Mouse (Mus musculus): ENCODE results near the gene Draxin.

Draxin gene

GRCm38 (mm10) chr4:148116657-148117056 lies 13.8 kb downstream of the Draxin start:
- peak; percentile 43 for DNase-seq (ENCODE audit: low read depth, low spot score)

GRCm38 (mm10) chr4:148115467-148115866 lies 15.0 kb downstream of the Draxin start:
- DNase-seq (ENCODE audit: low read depth, low spot score) = peak; percentile 64

GRCm38 (mm10) chr4:148114758-148115391 lies 15.6 kb downstream of the Draxin start:
- DNase-seq (ENCODE audit: low read depth, low spot score) = peak; percentile 92

- DNase-seq (ENCODE audit: low read depth, low spot score) = no peak
These were observed 18.0 kb downstream of the Draxin start for GRCm38 (mm10) chr4:148112519-148112918.

GRCm38 (mm10) chr4:148109215-148109614 lies 21.3 kb downstream of the Draxin start:
- DNase-seq (ENCODE audit: low read depth, low spot score) = no peak

GRCm38 (mm10) chr4:148108565-148109100 lies 21.9 kb downstream of the Draxin start:
- DNase-seq (ENCODE audit: low read depth, low spot score) = no peak

- DNase-seq (ENCODE audit: low read depth, low spot score) = no peak
These were observed 22.7 kb downstream of the Draxin start for GRCm38 (mm10) chr4:148107621-148108291.

- DNase-seq (ENCODE audit: low read depth, low spot score) = no peak
These were observed 26.4 kb downstream of the Draxin start for GRCm38 (mm10) chr4:148104146-148104545.

- peak; percentile 65 for DNase-seq (ENCODE audit: low read depth, low spot score)
These were observed 28.5 kb downstream of the Draxin start for GRCm38 (mm10) chr4:148101801-148102527.

GRCm38 (mm10) chr4:148098666-148099065 lies 31.8 kb downstream of the Draxin start:
- no peak for DNase-seq (ENCODE audit: low read depth, low spot score)

- no peak for DNase-seq (ENCODE audit: low read depth, low spot score)
These were observed 32.6 kb downstream of the Draxin start for GRCm38 (mm10) chr4:148097936-148098335.

- DNase-seq (ENCODE audit: low read depth, low spot score) = no peak
These were observed 35.4 kb downstream of the Draxin start for GRCm38 (mm10) chr4:148095081-148095480.

GRCm38 (mm10) chr4:148094161-148094560 lies 36.3 kb downstream of the Draxin start:
- DNase-seq (ENCODE audit: low read depth, low spot score) = no peak

GRCm38 (mm10) chr4:148092551-148093271 lies 37.8 kb downstream of the Draxin start:
- no peak for DNase-seq (ENCODE audit: low read depth, low spot score)

- DNase-seq (ENCODE audit: low read depth, low spot score) = no peak
These were observed 39.3 kb downstream of the Draxin start for GRCm38 (mm10) chr4:148091181-148091580.

- DNase-seq (ENCODE audit: low read depth, low spot score) = no peak
These were observed 41.3 kb downstream of the Draxin start for GRCm38 (mm10) chr4:148089166-148089565.

GRCm38 (mm10) chr4:148087907-148088527 lies 42.5 kb downstream of the Draxin start, which contains the start of gene Agtrap:
Agtrap (minus strand) TSS chr4:148088031.
- peak; percentile 94 for DNase-seq (ENCODE audit: low read depth, low spot score)

- peak; percentile 15 for DNase-seq (ENCODE audit: low read depth, low spot score)
These were observed 43.2 kb downstream of the Draxin start for GRCm38 (mm10) chr4:148087091-148087906.

GRCm38 (mm10) chr4:148085907-148086305 lies 44.6 kb downstream of the Draxin start:
- no peak for DNase-seq (ENCODE audit: low read depth, low spot score)

Data from CD4-positive, CD25-positive, alpha-beta regulatory T cell, adult 2 months (primary cell).